Mouse (Mus musculus) adrenal gland (tissue): ENCODE measurements around the gene Rad51b.

Experiments
- intact Hi-C: fragments of 180-260 bp; cut with DNase I; formaldehyde crosslinking; loops from one replicate; pipeline ENCODE4 v1.15.1; 2025

Rad51b gene

DNA sequence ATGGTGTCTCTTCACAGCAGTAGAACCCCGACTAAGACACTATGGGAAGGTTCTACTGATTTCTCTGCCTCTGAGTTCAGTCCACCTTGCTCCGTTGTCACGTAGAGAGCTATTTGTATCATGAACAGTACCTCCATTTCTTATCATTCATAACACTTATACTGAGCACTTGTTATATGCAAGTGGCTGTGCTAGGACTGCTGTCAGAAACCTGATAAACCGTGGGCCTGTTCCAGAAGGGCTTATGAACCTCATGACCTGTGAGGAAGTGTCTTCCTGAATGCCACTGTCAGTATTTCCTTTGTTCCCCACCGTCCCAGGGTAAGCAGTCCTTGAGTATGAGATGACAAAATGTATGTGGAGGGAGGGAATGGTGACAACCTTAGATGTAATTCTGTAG lies 181.7 kb downstream of the Rad51b start:
- intact Hi-C loops, result no loop called here

DNA sequence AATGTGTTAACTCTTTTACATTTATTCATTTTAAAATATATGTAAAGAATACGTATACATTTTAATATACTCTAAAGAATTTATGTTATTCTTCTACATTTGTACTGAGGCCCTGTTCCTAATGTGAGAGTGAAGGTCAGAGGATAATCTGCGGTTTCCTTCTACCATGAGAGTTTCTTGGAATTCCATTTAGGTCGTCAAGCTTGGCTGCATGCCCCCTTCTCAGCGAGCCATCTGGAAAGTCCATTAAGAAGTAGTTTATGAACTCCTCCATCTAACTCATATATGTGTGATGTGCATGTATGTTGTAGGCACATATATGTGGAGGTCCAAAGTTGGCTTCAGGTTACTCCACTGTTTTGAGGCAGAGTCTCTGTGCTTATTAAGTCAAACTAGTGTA lies 188.4 kb downstream of the Rad51b start:
- intact Hi-C loops, result no loop called here

GRCm38 (mm10) chr12:79488590-79489242 lies 191.6 kb downstream of the Rad51b start:
- intact Hi-C loops, result no loop called here

GRCm38 (mm10) chr12:79490626-79491025 lies 193.5 kb downstream of the Rad51b start:
- intact Hi-C loops, result no loop called here

DNA sequence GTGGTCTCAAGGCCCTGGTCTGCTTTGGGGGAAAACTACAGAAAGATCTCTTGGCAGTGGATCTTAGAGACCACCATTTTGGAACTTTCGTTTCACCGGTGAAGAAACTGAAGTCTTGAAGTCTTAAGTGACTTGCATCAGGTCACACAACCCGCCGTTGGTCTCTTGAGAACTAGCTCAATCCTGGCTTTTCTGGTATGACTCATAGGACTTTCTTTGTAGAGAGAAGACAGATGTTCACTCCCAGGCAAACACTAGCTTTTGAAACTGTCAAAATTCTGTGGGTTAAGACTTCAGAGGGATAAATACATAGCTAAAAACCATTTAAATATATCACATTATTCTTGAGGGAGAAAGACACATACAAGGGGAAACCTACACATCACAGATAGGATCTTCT lies 195.1 kb downstream of the Rad51b start:
- intact Hi-C loops, result no loop called here

DNA sequence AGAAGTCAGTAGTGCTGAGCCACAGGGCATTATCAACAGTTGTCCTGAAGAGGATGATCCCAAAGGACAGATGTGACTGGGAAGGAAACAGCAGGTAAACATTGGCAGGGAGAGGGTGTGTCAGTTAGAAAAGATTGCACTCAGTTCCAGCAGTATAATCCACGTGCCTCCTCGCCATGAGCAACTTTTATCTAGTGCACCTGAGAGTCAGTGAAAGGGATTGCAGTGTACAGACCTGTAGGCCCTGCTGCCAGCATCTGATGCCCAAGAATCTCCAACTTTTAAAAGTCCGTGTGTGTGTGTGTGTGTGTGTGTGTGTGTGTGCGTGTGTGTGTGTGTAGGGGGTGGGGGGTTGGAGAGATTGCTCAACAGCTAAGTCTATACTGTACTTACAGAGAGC lies 195.5 kb downstream of the Rad51b start:
- intact Hi-C loops, result no loop called here

DNA sequence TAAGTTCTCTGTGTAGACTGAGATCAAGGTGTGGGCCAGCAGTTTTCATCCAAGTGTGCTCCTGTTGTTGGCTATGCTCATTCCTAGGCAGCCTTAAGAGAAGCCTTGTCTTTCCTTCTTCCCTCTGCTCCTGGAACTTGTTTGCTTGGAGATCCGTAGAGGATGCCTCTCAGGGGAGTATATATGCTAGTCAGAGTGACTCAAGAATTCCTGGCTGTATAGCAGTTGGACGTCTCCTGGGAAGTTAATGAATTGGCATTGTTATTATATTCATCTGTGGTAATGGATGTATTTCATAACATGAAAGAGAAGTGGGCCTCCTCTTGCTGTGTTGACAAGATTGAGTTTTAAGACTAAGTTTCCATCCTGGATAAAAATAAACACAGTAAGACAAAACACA lies 196.4 kb downstream of the Rad51b start:
- intact Hi-C loops, result no loop called here

DNA sequence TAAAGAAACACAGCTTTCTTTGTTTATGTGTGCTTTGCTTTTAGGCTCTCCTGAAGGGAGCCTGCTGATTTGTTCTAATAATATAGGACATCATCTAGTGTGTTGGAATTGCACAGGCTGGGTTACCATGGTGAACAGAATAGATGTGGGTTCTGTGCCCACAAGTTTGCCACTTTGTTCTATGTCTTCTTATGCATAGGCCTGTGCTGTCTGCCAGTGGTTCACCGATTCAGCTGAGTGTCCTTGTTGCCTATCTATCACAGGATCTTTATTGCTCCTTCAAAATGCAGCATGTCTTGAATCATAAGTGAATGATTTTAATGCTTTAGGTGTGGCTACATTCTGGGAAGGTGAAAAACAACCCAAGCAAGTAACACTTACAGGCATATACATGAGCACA lies 201.2 kb downstream of the Rad51b start:
- intact Hi-C loops, result no loop called here

GRCm38 (mm10) chr12:79499809-79500208 lies 202.7 kb downstream of the Rad51b start:
- intact Hi-C loops, result loop anchor here (10.0 kb wide), 1 partner anchor 135 kb away; no protein-coding TSS in a partner anchor

DNA sequence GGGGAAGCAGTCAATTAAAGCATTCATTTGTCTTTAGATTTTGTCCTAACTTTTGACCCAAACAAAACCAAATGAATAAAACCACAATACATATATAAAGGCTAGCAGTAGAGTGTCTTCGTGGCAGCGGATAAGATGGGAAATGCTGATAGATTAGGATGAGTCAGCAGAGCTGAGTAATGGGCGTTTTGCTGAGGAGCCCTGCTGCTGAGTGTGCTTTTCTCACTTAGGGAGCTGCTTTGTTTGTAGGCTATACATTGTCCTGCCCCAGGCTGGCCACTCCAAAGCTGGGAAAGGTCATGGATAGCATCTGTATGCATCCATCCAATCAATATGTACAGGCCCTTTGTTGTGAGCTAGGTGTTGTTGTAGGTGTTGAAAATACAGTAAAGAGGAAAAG lies 204.8 kb downstream of the Rad51b start:
- intact Hi-C loops, result loop anchor here (10.0 kb wide), 1 partner anchor 137 kb away; no protein-coding TSS in a partner anchor

DNA sequence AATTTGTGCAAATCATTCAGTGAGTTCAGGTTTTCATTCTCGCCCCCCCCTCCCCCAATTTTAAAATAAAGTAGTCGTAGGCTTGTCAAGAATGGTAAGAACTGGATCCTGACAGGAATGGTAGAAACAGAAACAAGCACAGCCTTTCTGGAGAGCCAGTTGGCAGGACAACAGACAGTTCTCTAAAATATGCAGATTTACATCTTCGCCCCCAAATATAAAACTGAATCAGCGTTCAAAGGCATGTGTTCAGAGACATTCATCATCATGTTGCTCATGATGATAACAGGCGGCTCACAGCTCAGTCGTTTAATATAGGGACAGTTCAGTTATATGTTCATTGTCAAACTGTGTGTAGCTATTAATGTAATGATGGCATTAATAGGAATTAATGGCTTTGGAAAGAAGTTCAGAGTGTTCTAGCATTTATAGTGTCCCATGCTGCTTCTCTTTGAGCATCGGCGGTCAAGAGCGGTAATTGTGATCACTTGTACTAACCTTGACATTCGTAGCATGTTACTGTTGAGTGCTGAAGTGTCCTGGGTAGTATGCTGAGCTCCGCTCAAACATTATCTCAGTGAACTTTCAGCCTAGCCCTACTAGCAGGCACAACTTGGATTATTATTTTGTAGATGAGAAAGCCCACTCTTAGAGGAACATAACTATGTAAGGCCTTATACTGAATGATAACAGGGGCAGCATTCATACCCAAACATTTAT lies 205.9 kb downstream of the Rad51b start:
- intact Hi-C loops, result loop anchor here (10.0 kb wide), 1 partner anchor 138 kb away; no protein-coding TSS in a partner anchor

GRCm38 (mm10) chr12:79503582-79504515 lies 206.8 kb downstream of the Rad51b start:
- intact Hi-C loops, result loop anchor here (10.0 kb wide), 1 partner anchor 139 kb away; no protein-coding TSS in a partner anchor

GRCm38 (mm10) chr12:79504641-79505040 lies 207.6 kb downstream of the Rad51b start:
- intact Hi-C loops, result loop anchor here (10.0 kb wide), 1 partner anchor 140 kb away; no protein-coding TSS in a partner anchor

GRCm38 (mm10) chr12:79506421-79506820 lies 209.3 kb downstream of the Rad51b start:
- intact Hi-C loops, result loop anchor here (10.0 kb wide), 1 partner anchor 142 kb away; no protein-coding TSS in a partner anchor

GRCm38 (mm10) chr12:79507141-79507681 lies 210.1 kb downstream of the Rad51b start:
- intact Hi-C loops, result loop anchor here (10.0 kb wide), 1 partner anchor 142 kb away; no protein-coding TSS in a partner anchor

- intact Hi-C loops, result no loop called here
These were observed 214.5 kb downstream of the Rad51b start for GRCm38 (mm10) chr12:79511454-79512204.

DNA sequence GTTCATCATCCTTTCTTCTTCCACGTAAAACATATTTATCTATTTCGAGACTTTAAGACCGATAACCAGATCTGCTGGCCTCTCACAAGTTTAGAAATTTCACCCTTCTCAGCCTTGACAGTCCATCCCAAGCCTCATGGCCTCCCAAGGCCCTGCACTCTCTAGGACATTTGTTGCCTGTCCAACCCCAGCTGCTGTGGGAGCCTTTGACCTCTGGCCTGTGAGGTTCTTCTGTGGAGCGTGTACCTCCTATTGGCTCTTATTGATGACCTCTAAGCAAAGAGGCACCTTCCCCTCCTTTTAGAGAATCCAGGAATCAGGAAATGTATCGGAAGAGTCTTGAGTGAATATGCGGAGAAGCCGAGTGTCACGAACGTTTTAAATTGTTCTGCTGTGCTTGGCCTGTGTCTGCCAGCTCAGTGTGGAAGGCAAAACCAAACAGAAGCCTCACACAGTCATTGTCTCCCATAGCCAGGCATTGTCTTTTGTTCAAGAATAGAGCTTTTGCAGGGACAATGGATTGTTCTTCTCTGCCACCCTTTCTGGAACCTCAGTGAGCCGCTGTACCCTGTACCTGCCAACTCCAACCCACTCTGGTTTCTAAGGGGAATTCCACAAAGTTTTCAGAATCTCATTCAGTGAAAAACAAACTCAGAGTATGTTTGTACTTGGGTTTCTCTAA lies 215.3 kb downstream of the Rad51b start:
- intact Hi-C loops, result no loop called here

DNA sequence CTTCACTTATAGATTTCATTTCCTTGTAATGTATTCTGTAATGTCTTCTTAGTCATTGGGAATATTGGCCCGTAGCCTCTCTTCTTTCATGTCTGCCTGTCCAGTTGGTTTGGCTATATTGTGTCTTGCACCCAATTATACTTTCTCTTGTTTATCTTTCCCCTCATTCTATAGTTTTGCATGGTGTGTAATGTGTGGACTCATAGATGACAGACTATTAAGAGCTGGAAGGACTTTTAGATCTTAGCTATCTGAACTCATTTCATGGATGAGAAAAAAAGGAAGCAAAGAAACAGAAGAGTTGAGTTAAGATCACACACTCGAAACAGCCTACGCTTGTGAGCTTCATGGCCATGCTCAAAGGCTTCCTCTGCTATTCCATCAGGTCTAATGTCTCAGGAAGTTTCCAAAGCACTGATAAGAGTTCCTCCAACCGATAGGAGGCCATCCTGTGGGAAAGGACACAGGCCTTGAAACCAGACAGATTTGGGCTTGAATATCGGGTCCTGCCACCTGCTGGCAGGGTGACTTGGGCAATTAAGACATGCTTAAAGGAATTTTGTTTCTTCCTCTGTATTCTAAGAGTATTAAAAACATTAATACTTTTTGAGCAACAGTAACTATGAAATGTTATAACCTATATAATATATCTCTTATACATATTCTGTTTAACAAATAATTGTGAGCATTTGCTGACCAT lies 216.1 kb downstream of the Rad51b start:
- intact Hi-C loops, result no loop called here

DNA sequence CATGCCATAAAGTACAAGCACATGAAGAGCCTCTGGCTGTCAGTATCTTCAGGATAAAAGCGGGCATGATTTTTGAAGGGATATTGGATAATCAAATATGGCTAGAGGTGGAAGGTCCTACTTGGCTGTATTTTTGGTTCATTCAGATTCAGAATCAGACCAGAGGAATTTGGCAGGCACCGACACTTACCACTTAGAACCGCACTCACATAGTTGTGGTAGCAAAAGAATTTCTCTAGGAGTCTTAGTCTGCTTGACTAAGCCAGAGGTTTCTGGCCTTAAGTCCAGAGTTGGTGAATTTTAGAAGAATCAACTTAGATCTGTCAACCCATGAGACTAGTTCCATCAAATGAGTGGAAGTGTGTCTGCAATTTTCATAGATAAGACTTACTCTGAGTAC lies 217.6 kb downstream of the Rad51b start:
- intact Hi-C loops, result no loop called here
